Mouse (Mus musculus) myocyte (in vitro differentiated cells): ENCODE results near the gene Snx14. TPM values are rescaled to one million over a fixed set of nuclear protein-coding genes. Genes with fewer than 3 reads are reported as not detected.

Experiments
- H3K27me3 ChIP-seq: one replicate; pipeline ENCODE4 v1.6.1; 2011; ENCODE audit not compliant: control insufficient read depth, insufficient read depth, insufficient read length
- H3K36me3 ChIP-seq: one replicate; pipeline ENCODE4 v1.6.1; 2011; ENCODE audit not compliant: control insufficient read depth, insufficient read depth
- H3K4me2 ChIP-seq: one replicate; pipeline ENCODE4 v1.6.1; 2011; ENCODE audit warnings: low read depth, control low read depth
- H3K4me3 ChIP-seq: one replicate; pipeline ENCODE4 v1.5.1; 2011; ENCODE audit warnings: mild to moderate bottlenecking, control low read depth, moderate library complexity
- H3K79me2 ChIP-seq: one replicate; pipeline ENCODE4 v1.6.1; 2011; ENCODE audit not compliant: control insufficient read depth, insufficient read depth
- H3ac ChIP-seq: one replicate; pipeline ENCODE4 v1.6.1; 2011; ENCODE audit not compliant: control insufficient read depth, insufficient read length
- CEBPB ChIP-seq: IDR thresholded peaks from 2 replicates; pipeline ENCODE4 v1.6.1; 2011; ENCODE audit warnings: mild to moderate bottlenecking, moderate library complexity; ENCODE audit not compliant: poor library complexity, insufficient read depth, severe bottlenecking
- E2F4 ChIP-seq: IDR thresholded peaks from one replicate; pipeline ENCODE4 v1.6.1; 2011; ENCODE audit warnings: mild to moderate bottlenecking, control low read depth, moderate library complexity; ENCODE audit not compliant: insufficient read depth
- MAX ChIP-seq: IDR thresholded peaks from one replicate; pipeline ENCODE4 v1.6.1; 2011; ENCODE audit warnings: low read depth, mild to moderate bottlenecking, control low read depth
- MYOD1 ChIP-seq, 3 experiments: IDR thresholded peaks; one replicate each; pipeline ENCODE4 v1.6.1; 2011; ENCODE audit warnings: control low read depth in 2 of 3, low read depth in 2 of 3, mild to moderate bottlenecking in 2 of 3, moderate library complexity in 1 of 3; ENCODE audit not compliant: insufficient read length in 2 of 3, control insufficient read depth in 1 of 3
- MYOG ChIP-seq, 3 experiments: IDR thresholded peaks; one replicate each; pipeline ENCODE4 v1.6.1; 2011; ENCODE audit warnings: control low read depth in 2 of 3, low read depth in 2 of 3, mild to moderate bottlenecking in 2 of 3; ENCODE audit not compliant: insufficient read length in 2 of 3, control insufficient read depth in 1 of 3, insufficient read depth in 1 of 3
- POLR2A ChIP-seq: IDR thresholded peaks from one replicate; pipeline ENCODE4 v1.6.1; 2011; ENCODE audit warnings: low read depth, mild to moderate bottlenecking, control low read depth, moderate library complexity; ENCODE audit not compliant: insufficient read length
- POLR2AphosphoS2 ChIP-seq: IDR thresholded peaks from one replicate; pipeline ENCODE4 v1.6.1; 2011; ENCODE audit warnings: low read depth, control low read depth; ENCODE audit not compliant: insufficient read length
- REST ChIP-seq: IDR thresholded peaks from one replicate; pipeline ENCODE4 v1.6.1; 2011; ENCODE audit warnings: mild to moderate bottlenecking, control low read depth, moderate library complexity; ENCODE audit not compliant: insufficient read depth, insufficient read length
- SRF ChIP-seq: IDR thresholded peaks from one replicate; pipeline ENCODE4 v1.6.1; 2011; ENCODE audit warnings: low read depth; ENCODE audit not compliant: control insufficient read depth, insufficient read length
- TCF12 ChIP-seq: IDR thresholded peaks from one replicate; pipeline ENCODE4 v1.6.1; 2011; ENCODE audit warnings: mild to moderate bottlenecking, control low read depth; ENCODE audit not compliant: poor library complexity, insufficient read depth, severe bottlenecking
- TCF3 ChIP-seq: IDR thresholded peaks from one replicate; pipeline ENCODE4 v1.6.1; 2011; ENCODE audit warnings: low read depth, control low read depth; ENCODE audit not compliant: insufficient read length
- USF1 ChIP-seq: IDR thresholded peaks from one replicate; pipeline ENCODE4 v1.6.1; 2011; ENCODE audit warnings: low read depth, mild to moderate bottlenecking, control low read depth, moderate library complexity
- polyA plus RNA-seq: library from polyadenylated mRNA; unstranded; fragments of >200 nt; fragmentation: generic; extraction: Trizol; gene quantifications from one replicate; pipeline ENCODE4 v1.2.1, GENCODE M21; 2012; ENCODE audit warnings: missing spikeins

Snx14 gene
- polyA plus RNA-seq, 1 experiment: 9.6 TPM

DNA sequence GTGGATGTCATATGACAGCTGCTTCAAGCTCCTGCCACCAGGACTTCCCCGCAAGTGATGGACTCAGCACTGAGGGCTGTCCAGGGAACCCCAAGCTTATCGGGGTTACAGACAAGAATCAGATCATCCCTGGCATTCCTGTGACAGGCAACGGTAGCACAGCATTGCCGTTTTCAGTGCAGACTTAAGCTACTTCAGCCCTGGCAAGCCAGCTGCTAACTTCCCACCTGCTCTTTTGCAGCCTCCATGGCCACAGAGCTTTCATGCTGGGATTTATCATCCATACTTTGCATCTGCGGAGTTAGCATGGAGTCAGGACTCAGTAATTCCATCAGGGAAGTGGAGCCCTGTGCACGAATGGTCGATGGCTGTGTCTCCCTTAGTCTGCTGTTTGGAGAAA lies 85.3 kb downstream of the Snx14 start:
- Histone ChIP-seq H3K4me2 (no peak overlapping the region), H3K4me3 (no peak overlapping the region), H3ac (no peak overlapping the region), H3K36me3 (no peaks in the 10 kb centered on the region), H3K27me3 (no peaks in the 10 kb centered on the region), H3K79me2 (no peaks in the 10 kb centered on the region)
- TF ChIP-seq POLR2A: no peak
- TF ChIP-seq MYOG (IDR thresholded peaks at IDR 0.05; ENCODE audit: control insufficient read depth in 1 of 3, insufficient read depth in 1 of 3, insufficient read length in 2 of 3, low read depth in 2 of 3): peak in 1 of 3 experiments; percentile 57
- no peak for TF ChIP-seq SRF
- no peak for TF ChIP-seq REST
- no peak for TF ChIP-seq MAX
- no peak for TF ChIP-seq CEBPB
- no peak for TF ChIP-seq USF1
- peak in 2 of 3 experiments; percentile 20 to 56 for TF ChIP-seq MYOD1 (IDR thresholded peaks at IDR 0.05; ENCODE audit: control insufficient read depth in 1 of 3, insufficient read length in 2 of 3, low read depth in 2 of 3)
- no peak for TF ChIP-seq E2F4
- no peak for TF ChIP-seq TCF12
- TF ChIP-seq POLR2AphosphoS2: no peak
- TF ChIP-seq TCF3: no peak

DNA sequence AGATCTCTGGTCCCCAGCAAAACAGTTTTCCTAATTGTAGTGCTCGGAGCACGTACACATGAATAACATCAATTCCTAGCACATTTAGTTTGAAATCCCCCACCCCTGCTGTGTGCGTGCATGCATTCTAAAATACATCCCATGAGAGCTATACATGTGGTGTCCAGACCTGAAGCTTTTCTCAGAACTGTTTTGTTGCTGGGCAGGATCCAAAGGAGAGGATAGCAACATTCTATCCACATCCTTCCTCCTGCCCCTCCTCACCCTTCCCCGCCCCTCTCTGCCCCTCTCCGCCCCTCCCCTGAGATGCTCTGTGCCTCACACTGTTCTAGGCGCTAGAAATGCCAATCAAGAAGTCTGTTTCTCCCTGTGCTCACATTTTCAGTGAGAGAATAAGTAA lies 86.0 kb downstream of the Snx14 start:
- no peak overlapping the region for H3K4me2 ChIP-seq
- H3K79me2 ChIP-seq: no peaks in the 10 kb centered on the region
- H3K36me3 ChIP-seq: no peaks in the 10 kb centered on the region
- no peak overlapping the region for H3K4me3 ChIP-seq
- no peak overlapping the region for H3ac ChIP-seq
- no peaks in the 10 kb centered on the region for H3K27me3 ChIP-seq
- no peak for TF ChIP-seq SRF
- no peak for TF ChIP-seq TCF12
- TF ChIP-seq E2F4: no peak
- no peak for TF ChIP-seq REST
- TF ChIP-seq MAX: no peak
- no peak for TF ChIP-seq TCF3
- no peak for TF ChIP-seq MYOD1 (IDR thresholded peaks at IDR 0.05; ENCODE audit: control insufficient read depth in 1 of 3, insufficient read length in 2 of 3, low read depth in 2 of 3)
- TF ChIP-seq USF1: no peak
- TF ChIP-seq POLR2A: no peak
- no peak for TF ChIP-seq POLR2AphosphoS2
- no peak for TF ChIP-seq MYOG (IDR thresholded peaks at IDR 0.05; ENCODE audit: control insufficient read depth in 1 of 3, insufficient read depth in 1 of 3, insufficient read length in 2 of 3, low read depth in 2 of 3)
- no peak for TF ChIP-seq CEBPB

DNA sequence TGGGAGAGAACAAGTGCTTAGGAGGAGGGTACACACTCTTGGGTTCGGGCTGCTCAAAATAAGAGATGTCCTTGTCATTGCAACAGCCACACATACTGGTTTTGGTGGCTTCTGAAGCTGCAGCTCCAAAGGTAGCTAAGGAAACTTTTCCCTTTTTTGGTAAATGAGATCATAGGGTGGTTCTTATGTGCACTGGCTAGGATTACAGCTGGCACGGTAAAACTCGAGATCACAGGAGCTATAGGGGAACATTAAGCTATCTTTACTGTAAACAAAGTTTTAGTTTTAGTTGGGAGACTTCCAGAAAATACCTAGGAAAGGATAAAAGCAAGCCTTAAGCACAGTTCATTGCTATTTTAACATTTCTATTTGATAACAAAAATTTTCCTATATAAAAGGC lies 87.6 kb downstream of the Snx14 start:
- no peak overlapping the region for H3K4me3 ChIP-seq
- no peaks in the 10 kb centered on the region for H3K27me3 ChIP-seq
- no peaks in the 10 kb centered on the region for H3K79me2 ChIP-seq
- no peak overlapping the region for H3ac ChIP-seq
- TF ChIP-seq USF1: no peak
- TF ChIP-seq MAX: no peak
- TF ChIP-seq POLR2AphosphoS2: no peak
- no peak for TF ChIP-seq TCF3
- TF ChIP-seq TCF12: no peak
- no peak for TF ChIP-seq POLR2A
- TF ChIP-seq CEBPB: no peak
- TF ChIP-seq MYOG (IDR thresholded peaks at IDR 0.05; ENCODE audit: control insufficient read depth in 1 of 3, insufficient read depth in 1 of 3, insufficient read length in 2 of 3, low read depth in 2 of 3): no peak
- TF ChIP-seq REST: no peak
- TF ChIP-seq MYOD1 (IDR thresholded peaks at IDR 0.05; ENCODE audit: control insufficient read depth in 1 of 3, insufficient read length in 2 of 3, low read depth in 2 of 3): no peak
- no peak for TF ChIP-seq SRF
- TF ChIP-seq E2F4: no peak
- H3K4me2 ChIP-seq: no peak overlapping the region
- no peaks in the 10 kb centered on the region for H3K36me3 ChIP-seq

DNA sequence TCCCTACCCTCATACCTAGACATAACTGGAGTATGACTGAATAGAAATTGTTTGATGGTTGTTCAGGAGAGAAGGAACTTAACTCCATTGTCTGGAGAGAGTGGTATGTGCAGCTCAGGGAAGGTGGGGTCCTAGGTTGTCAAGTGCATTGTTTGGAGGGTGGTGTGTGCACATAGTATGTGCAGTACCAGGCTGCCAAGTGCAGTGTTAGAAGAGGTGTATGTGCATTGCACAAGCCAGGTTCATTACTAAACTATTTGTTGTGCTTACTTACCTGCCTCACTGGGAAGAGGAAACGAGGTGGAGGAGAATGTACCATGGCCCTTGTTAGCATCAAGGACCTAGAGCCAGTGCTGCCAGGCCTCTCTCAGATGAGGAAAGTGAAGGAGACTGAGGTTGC lies 88.4 kb downstream of the Snx14 start:
- Histone ChIP-seq H3K4me2 (no peak overlapping the region), H3K79me2 (no peaks in the 10 kb centered on the region), H3K4me3 (no peak overlapping the region), H3K36me3 (no peaks in the 10 kb centered on the region), H3K27me3 (no peaks in the 10 kb centered on the region), H3ac (no peak overlapping the region)
- TF ChIP-seq SRF (no peak), MYOG (IDR thresholded peaks at IDR 0.05; ENCODE audit: control insufficient read depth in 1 of 3, insufficient read depth in 1 of 3, insufficient read length in 2 of 3, low read depth in 2 of 3) (no peak), CEBPB (no peak), MYOD1 (IDR thresholded peaks at IDR 0.05; ENCODE audit: control insufficient read depth in 1 of 3, insufficient read length in 2 of 3, low read depth in 2 of 3) (no peak), TCF12 (no peak), POLR2A (no peak), POLR2AphosphoS2 (no peak), REST (no peak), USF1 (no peak), E2F4 (no peak), MAX (no peak), TCF3 (no peak)

DNA sequence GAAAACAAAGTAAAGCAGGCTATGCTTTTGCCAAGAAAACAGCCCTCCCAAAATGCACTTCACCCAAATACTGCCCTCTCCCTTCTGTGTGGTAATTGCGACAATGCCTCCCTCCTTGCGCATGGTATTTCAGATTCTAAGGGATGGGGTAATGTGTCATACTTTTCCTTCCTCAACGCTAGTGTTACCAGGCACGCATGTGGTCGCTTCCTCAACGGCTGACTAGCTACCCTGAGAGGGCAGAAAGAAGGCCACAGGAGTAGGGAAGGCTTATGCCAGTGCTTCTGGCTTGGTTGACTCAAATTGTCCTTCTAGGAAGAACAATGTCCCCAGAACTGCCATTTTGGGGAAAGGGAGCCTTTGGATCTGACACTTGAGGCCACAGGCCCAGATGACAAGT lies 90.1 kb downstream of the Snx14 start:
- no peak overlapping the region for H3ac ChIP-seq
- no peak overlapping the region for H3K4me3 ChIP-seq
- no peak overlapping the region for H3K4me2 ChIP-seq
- TF ChIP-seq E2F4 (no peak), USF1 (no peak), SRF (no peak), MAX (no peak), MYOG (IDR thresholded peaks at IDR 0.05; ENCODE audit: control insufficient read depth in 1 of 3, insufficient read depth in 1 of 3, insufficient read length in 2 of 3, low read depth in 2 of 3) (no peak), POLR2A (no peak), TCF12 (no peak), CEBPB (no peak), REST (no peak), MYOD1 (IDR thresholded peaks at IDR 0.05; ENCODE audit: control insufficient read depth in 1 of 3, insufficient read length in 2 of 3, low read depth in 2 of 3) (no peak), POLR2AphosphoS2 (no peak), TCF3 (no peak)
- no peaks in the 10 kb centered on the region for H3K36me3 ChIP-seq
- no peaks in the 10 kb centered on the region for H3K79me2 ChIP-seq
- H3K27me3 ChIP-seq: no peaks in the 10 kb centered on the region
